In the genomic region with DNA sequence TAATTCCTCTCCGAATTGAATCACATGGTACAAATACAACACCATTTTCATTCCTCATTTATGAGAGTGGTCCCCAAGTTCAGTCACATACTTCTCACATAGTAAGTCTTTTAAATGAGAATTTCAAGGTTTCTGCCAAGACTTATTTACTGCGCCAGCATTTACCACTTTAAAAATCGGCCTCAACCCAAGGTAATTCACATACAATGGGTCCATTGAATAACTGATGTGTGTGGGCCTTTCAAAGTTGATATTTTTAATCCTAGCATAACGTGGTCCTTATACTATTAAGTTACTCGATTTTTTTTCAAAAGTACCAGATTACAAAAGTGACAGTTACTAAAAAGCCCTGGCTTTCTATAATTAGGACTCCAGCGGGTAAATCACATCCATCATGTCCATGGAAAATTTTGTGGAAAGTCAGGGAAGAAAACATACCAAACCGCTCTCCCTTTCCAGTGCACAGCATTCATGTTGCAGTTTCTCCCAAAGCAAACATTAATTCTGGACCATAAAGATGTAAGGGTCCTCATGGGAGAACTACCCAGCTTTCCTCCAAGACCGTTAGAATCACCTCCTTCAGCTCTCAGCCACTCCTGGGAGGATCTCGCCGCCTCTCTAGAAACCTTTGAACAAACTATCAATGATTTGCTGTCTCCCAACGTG, we compare ENCODE assay signal across 21 mouse cellular contexts.
DNase-seq lines count a peak whose midpoint lies in the region; ATAC-seq and TF ChIP-seq lines count a peak whose summit lies in the region.
"Had no signal": no experiment of that assay in that cellular context is flagged by ENCODE, and none has a peak within 500 bp of the region (broad histone marks: within the 10 kb centered on the region; RNA-seq: fewer than 3 reads in every experiment).

No protein-coding gene starts in this region.

- intact Hi-C loops in heart, postnatal 25 days (cut with DNase I), result loop anchor here (10.0 kb wide), 1 partner anchor 49 kb away; no protein-coding TSS in a partner anchor

- H3K27me3 ChIP-seq in heart, embryonic 12.5 days (replicated peaks), result no peaks in the 10 kb centered on the region
- H3K27me3 ChIP-seq in embryonic facial prominence, embryonic 12.5 days, result no peaks in the 10 kb centered on the region
- no peaks in the 10 kb centered on the region for H3K27me3 ChIP-seq in forebrain, embryonic 16.5 days (replicated peaks; ENCODE audit: control insufficient read depth, insufficient read depth, low read length)
- H3K27me3 ChIP-seq: heart, embryonic 13.5 days; hindbrain, embryonic 15.5 days; liver, embryonic 15.5 days; midbrain, embryonic 12.5 days; Patski had no signal

- TF ChIP-seq CTCF in layer of hippocampus, adult 2 months (conservative IDR thresholded peaks at IDR 0.05), result no peak

- H3K4me1 ChIP-seq in heart, embryonic 12.5 days (replicated peaks), result peaks cover 36% of the 10 kb centered on the region
- peaks cover 13% of the 10 kb centered on the region for H3K4me1 ChIP-seq in embryonic facial prominence, embryonic 12.5 days
- no peaks in the 10 kb centered on the region for H3K4me1 ChIP-seq in forebrain, embryonic 16.5 days (replicated peaks; ENCODE audit: control insufficient read depth, insufficient read depth, low read length)
- H3K4me1 ChIP-seq: hindbrain, embryonic 15.5 days had no signal

- no peaks in the 10 kb centered on the region for H3K9me3 ChIP-seq in heart, embryonic 12.5 days (replicated peaks)
- no peaks in the 10 kb centered on the region for H3K9me3 ChIP-seq in embryonic facial prominence, embryonic 12.5 days
- no peaks in the 10 kb centered on the region for H3K9me3 ChIP-seq in forebrain, embryonic 16.5 days (ENCODE audit: control insufficient read depth, low read length)
- H3K9me3 ChIP-seq: heart, embryonic 13.5 days; hindbrain, embryonic 15.5 days; liver, embryonic 15.5 days; midbrain, embryonic 12.5 days had no signal

- no peak for ATAC-seq in heart, embryonic 12.5 days (ENCODE audit: insufficient number of reproducible peaks, low FRiP score)
- ATAC-seq in embryonic facial prominence, embryonic 12.5 days (ENCODE audit: insufficient number of reproducible peaks, insufficient read depth, low FRiP score, low TSS enrichment), result no peak
- ATAC-seq in forebrain, embryonic 16.5 days, result no peak
- ATAC-seq: Patski had no signal

- H3K9ac ChIP-seq in heart, embryonic 12.5 days, result no peak overlapping the region
- no peak overlapping the region for H3K9ac ChIP-seq in embryonic facial prominence, embryonic 12.5 days
- H3K9ac ChIP-seq in forebrain, embryonic 16.5 days (replicated peaks; ENCODE audit: low read depth, low read length), result no peak overlapping the region
- H3K9ac ChIP-seq: heart, embryonic 13.5 days; hindbrain, embryonic 15.5 days; liver, embryonic 15.5 days; midbrain, embryonic 12.5 days had no signal

- 81% methylated on average over 11 of the region's 11 CpGs for WGBS in heart, embryonic 12.5 days
- WGBS in embryonic facial prominence, embryonic 12.5 days, result 70% methylated on average over 11 of the region's 11 CpGs
- 68% methylated on average over 11 of the region's 11 CpGs for WGBS in forebrain, embryonic 16.5 days

- no peak overlapping the region for H3K4me2 ChIP-seq in heart, embryonic 12.5 days
- H3K4me2 ChIP-seq in embryonic facial prominence, embryonic 12.5 days (replicated peaks), result no peak overlapping the region
- H3K4me2 ChIP-seq in forebrain, embryonic 16.5 days (ENCODE audit: low read length), result no peak overlapping the region
- H3K4me2 ChIP-seq: heart, embryonic 13.5 days; hindbrain, embryonic 15.5 days; liver, embryonic 15.5 days; midbrain, embryonic 12.5 days had no signal

- H3K27ac ChIP-seq in heart, embryonic 12.5 days (ENCODE audit: poor library complexity, severe bottlenecking), result peak overlapping the region; percentile 47; the same call in 1 of the 2 replicates
- peak overlapping the region; percentile 59 for H3K27ac ChIP-seq in layer of hippocampus, adult 2 months
- peak overlapping the region; percentile 59; the same call in 1 of the 2 replicates for H3K27ac ChIP-seq in embryonic facial prominence, embryonic 12.5 days
- H3K27ac ChIP-seq in forebrain, embryonic 16.5 days (ENCODE audit: low read length), result no peak overlapping the region
- H3K27ac ChIP-seq: hindbrain, embryonic 15.5 days; liver, embryonic 15.5 days; midbrain, embryonic 12.5 days had no signal

- no peak overlapping the region for H3K4me3 ChIP-seq in heart, embryonic 12.5 days
- H3K4me3 ChIP-seq in layer of hippocampus, adult 2 months, result no peak overlapping the region
- no peak overlapping the region for H3K4me3 ChIP-seq in embryonic facial prominence, embryonic 12.5 days
- H3K4me3 ChIP-seq in forebrain, embryonic 16.5 days (replicated peaks; ENCODE audit: low read length), result no peak overlapping the region
- H3K4me3 ChIP-seq: heart, embryonic 13.5 days; hindbrain, embryonic 15.5 days; liver, embryonic 15.5 days; midbrain, embryonic 12.5 days had no signal

- DNase-seq in heart, postnatal 25 days (ENCODE audit: low spot score), result no peak
- no peak for DNase-seq in layer of hippocampus, adult 2 months (ENCODE audit: low spot score in 2 of 2)
- DNase-seq in layer of hippocampus, adult 11-12 months (ENCODE audit: low spot score), result no peak
- DNase-seq in fibroblast of lung, adult 2 months (ENCODE audit: low read depth), result peak; percentile 67
- DNase-seq in cerebellum, adult 9-11 months, result no peak
- DNase-seq: adrenal gland, adult 2 months; cerebellum, adult 11-12 months; cerebellum, postnatal 14 days; kidney, adult 9 months; liver; lung, postnatal 10 days; right cerebral cortex, postnatal 25 days; spleen, adult 18-20 months had no signal

- peaks cover 19% of the 10 kb centered on the region for H3K36me3 ChIP-seq in heart, embryonic 12.5 days
- peaks cover 14% of the 10 kb centered on the region; the same call in 1 of the 2 replicates for H3K36me3 ChIP-seq in embryonic facial prominence, embryonic 12.5 days
- no peaks in the 10 kb centered on the region for H3K36me3 ChIP-seq in forebrain, embryonic 16.5 days (ENCODE audit: control insufficient read depth, insufficient read depth)
- H3K36me3 ChIP-seq: hindbrain, embryonic 15.5 days; midbrain, embryonic 12.5 days had no signal
